Mouse (Mus musculus) T-helper 17 cell (primary cell): ENCODE data around the gene Fjx1.

Experiments used
- in situ Hi-C, 2 experiments: fragments of 300-600 bp; cut with MboI, MseI; formaldehyde crosslinking; loops; 1 replicate in 1 of 2; 2 replicates in 1 of 2; pipeline ENCODE4 v1.15.1; 2025; ENCODE audit warnings: high pct_unique_total_duplicates in 2 of 2

Fjx1 gene

DNA sequence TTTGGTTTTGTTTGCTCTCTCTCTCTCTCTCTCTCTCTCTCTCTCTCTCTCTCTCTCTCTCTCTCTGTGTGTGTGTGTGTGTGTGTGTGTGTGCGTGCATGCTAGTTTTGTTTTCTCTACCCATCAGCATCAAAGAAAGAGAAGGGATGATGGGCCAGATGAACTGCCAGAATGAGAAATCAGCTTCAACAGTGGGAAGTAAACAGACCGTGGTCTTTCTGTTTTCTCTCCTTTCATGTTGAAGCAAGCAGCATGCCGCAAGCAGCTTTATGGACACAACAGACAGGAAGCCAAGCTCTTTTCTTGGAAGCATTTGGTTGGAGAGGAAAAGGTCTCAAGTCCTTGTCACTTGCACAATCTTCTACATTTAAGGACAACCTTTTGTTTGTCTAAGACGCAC, 21.2 kb downstream of the Fjx1 start:
- in situ Hi-C loops = loop anchor here in 1 of 2 experiments (10.0 kb wide), 1 partner anchor 396 kb away; no protein-coding TSS in a partner anchor

DNA sequence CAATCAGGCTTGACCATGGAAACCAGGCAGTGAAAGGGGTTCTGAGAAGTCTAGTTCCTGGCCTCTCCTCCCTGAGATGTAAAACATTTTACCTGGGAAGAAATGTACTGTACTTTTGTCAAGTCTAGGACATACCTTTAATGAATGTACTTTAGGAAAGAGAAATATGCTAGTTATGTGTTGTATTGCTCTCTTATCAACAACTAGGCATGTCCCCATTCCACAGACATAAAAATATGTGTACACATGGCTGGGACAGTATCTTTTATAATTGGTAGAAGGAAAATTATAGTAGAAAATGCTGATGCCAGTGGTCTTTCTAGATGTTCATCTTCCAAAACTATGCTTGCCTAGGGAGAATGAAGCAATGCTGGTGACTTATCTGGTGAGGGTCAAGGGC, 24.3 kb downstream of the Fjx1 start:
- in situ Hi-C loops = no loop called here

DNA sequence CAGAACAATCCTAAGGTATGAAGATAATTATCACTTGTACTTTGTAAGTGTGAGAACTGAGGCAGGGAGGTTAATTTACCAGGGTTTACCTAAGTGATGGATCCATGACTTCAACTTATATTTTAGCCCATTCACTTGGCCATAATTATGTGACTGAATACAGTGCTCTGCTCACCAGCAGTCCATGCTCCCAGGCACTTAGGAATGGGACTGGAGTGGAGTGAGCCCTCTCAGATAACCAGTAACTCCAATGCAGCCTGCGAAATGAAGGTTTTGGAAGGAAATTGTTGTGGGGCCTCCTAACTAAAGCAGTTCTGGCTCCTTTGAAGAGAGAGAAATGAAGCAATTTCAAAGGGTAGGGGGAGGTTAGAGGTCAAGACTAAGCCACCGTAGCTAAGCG, 25.9 kb downstream of the Fjx1 start:
- in situ Hi-C loops = no loop called here

DNA sequence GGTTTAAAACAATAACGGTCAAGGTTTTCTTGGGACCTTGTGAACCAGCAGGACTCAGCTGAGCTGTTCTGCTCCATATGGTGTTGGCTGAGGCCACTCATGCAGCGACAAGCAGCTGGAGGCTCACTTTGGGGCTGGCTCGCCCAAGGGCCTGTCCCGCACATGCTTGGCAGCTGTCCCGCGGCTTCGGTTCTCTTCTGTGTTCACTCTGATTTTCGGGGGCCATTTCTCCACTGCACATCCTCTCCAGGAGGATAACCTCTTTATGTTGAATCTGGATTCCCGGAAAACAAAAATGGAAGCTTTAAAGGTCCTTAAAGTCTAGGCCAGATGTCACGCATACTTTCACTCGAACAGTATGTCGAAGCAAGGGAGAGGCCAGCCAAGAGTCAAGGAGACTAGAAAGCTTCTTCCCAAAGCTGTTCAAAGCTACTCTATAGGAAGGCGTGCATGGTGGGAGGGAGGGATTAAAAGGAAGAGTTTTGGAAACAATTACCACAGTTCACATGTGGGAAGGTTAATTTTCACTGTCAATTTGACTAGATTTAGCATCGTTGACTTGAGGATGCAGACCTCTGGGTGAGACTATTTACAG, 36.1 kb downstream of the Fjx1 start:
- in situ Hi-C loops = loop anchor here in 1 of 2 experiments (5.0 kb wide), 1 partner anchor 59 kb away; no protein-coding TSS in a partner anchor

- in situ Hi-C loops = loop anchor here in 1 of 2 experiments (5.0 kb wide), 1 partner anchor 35 kb away; no protein-coding TSS in a partner anchor
These were observed 39.6 kb downstream of the Fjx1 start for GRCm38 (mm10) chr2:102412738-102413137.

GRCm38 (mm10) chr2:102410615-102411014, 41.7 kb downstream of the Fjx1 start:
- in situ Hi-C loops = loop anchor here in 1 of 2 experiments (5.0 kb wide), 1 partner anchor 37 kb away; no protein-coding TSS in a partner anchor

DNA sequence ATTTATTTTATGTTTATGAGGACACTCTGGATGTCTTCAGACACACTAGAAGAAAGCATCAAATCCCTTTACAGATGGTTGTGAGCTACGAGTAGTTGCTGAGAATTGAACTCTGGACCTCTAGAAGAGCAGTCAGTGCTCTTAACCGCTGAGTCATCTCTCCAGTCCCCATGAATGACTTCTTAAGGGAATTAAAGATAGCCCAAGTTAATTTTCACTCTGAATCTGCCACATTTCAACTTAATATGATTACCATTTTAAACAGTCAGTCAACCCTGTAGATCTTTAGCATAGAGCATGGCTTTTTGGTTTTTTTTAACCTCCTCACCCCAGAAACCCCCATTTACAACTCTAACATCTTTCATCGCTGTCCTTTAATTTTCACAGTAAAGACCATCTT, 42.6 kb downstream of the Fjx1 start:
- in situ Hi-C loops = loop anchor here (5.0 kb wide), 2 partner anchors 38 to 43 kb away; partner anchors contain the start of gene Fjx1 (in 1 of the 2)

DNA sequence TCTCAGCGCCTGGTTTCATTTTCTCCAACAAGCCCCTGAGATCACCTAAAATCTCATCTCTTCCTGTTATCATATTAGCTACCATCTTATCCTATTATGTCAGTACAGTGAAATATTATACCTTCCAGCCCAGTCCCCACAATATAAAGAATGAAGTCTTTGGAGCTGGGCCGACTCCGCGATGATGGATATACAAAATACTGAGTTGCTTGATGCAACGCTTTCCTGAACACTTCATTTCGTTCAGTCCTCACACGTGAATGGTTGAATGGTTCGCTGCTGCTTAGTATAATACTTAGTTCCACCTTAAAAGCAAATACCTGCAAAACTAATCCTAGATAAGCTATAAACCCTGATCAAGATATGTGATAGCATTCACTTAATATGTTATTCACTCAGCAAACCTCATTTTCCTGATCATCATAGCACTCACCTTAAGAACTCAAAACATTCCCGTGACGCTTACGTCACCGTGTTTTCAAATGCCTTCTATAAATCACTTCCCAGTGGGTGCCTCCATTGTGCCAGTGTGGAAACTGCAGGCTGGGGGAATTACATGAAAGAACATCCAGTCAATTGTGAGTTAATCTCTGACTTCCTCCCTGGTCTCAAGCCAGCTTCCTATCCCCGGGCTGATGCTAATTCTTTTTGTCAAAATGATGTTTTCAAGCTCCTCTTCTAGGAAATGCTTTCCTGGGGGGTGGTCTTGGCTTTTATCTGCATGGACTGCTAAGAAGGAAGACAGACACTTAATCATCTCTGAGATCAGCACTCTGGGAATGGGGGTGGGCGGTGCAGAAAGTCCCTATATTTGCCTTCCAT, 44.7 kb downstream of the Fjx1 start, which contains the start of gene Trim44:
Trim44 (minus strand) TSS at position 466 of the 822 bp plus-strand sequence.
- in situ Hi-C loops = loop anchor here in 1 of 2 experiments (5.0 kb wide), 1 partner anchor 45 kb away; the partner anchor contains the start of gene Fjx1

DNA sequence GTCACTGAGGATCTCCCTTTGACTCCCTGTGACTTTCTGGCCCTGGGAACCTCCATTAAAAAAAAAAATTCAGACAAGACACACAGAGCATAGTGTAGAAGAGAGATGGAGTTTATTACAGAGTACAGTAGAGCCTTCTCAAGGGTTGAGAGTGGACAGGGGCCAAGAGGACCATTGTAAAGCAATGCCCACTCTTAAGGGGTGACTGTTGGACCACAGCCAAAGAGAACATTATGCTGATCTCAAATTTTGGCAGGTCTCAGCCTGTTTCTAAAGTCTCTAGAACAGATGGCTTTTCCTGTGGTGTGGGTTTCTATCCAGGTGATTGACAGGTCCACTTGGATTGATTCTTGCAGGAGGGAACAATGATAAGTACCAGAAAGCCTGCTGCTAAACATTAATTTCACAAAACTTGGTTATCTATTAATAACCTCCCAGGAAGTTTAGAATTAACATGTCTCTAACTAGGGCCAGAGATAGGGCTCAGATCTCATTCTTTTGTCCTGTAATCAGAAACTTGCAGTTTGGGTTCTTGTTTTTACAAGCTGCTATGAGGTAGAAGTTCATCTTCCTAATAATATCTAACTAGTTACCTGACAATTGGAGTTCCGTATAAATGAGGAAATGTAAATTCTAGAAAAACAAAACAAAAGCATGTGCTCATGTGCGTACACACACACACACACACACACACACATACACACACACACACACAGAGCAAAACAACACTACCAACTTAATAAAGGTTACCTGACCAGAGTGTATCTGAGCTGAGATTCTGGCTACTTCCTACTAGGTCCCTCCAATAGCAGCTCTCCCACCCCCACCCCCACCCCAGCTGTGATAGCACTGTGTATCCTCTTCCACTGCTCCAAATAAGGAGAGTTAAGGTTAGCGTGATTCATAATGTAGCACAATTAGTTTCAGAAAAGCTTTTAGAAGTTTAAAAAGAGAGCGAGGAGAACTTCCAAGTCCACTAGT, 45.7 kb downstream of the Fjx1 start:
- in situ Hi-C loops = loop anchor here in 1 of 2 experiments (5.0 kb wide), 1 partner anchor 46 kb away; the partner anchor contains the start of gene Fjx1

DNA sequence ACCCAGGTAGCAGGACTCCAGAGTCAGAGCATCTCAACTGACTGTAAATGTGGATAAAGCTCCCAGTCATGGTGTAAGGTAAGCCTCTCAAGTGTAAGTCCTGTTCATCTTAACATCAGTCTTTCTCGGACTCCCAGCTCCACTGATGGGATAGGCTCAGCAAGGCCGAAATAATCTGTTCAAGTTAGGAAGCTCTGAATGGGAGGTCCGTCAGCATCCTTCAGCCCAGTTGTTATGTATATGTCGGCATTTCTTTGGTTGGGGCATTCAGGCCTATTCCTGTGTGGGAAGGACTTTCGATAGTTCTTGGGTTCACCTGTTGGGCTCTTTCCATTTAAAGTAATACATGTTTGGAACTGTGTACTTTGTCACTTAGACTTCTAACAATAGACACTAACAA, 48.3 kb downstream of the Fjx1 start:
- in situ Hi-C loops = no loop called here

GRCm38 (mm10) chr2:102403306-102403705, 49.0 kb downstream of the Fjx1 start:
- in situ Hi-C loops = no loop called here

GRCm38 (mm10) chr2:102401352-102401692, 51.0 kb downstream of the Fjx1 start:
- in situ Hi-C loops = no loop called here

GRCm38 (mm10) chr2:102400605-102401351, 51.5 kb downstream of the Fjx1 start:
- in situ Hi-C loops = no loop called here

- in situ Hi-C loops = no loop called here
These were observed 52.3 kb downstream of the Fjx1 start for GRCm38 (mm10) chr2:102399864-102400604.
